Mouse (Mus musculus) CD4-positive helper T cell, adult 2 months (primary cell): ENCODE results near the gene Pfkm.

Experiments
- DNase-seq: peaks from one replicate; pipeline ENCODE4 v3.0.0-alpha.2; 2012; ENCODE audit warnings: low read depth, missing footprints, low spot score

The Pfkm gene

GRCm38 (mm10) chr15:98092372-98093120, at the start of gene Pfkm:
Pfkm (plus strand) TSS chr15:98092589.
- no peak for DNase-seq

- no peak for DNase-seq
Measured at GRCm38 (mm10) chr15:98043967-98044366, 48.4 kb upstream of the Pfkm start.

GRCm38 (mm10) chr15:98044387-98044786, 48.0 kb upstream of the Pfkm start:
- DNase-seq: no peak

GRCm38 (mm10) chr15:98048918-98049700, 43.3 kb upstream of the Pfkm start:
- no peak for DNase-seq

DNA sequence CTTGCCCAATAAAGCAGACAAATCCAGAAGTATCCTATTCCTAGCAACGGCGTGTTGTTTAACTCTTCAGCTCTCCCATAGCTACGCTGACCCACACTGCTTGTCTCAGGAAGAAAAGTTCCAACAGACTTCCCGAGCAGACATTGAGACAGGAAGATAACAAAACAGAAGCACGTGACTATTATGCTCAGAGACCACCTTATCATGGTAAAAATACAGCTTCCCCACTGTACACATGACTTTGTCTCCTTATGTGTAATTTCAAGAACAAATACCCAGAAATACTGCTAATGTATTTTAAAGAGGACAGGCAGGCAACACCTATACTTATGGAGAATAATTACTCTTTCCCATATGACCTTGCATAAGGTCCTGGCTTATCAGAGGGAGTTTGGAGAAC, 40.7 kb upstream of the Pfkm start:
- DNase-seq: no peak

DNA sequence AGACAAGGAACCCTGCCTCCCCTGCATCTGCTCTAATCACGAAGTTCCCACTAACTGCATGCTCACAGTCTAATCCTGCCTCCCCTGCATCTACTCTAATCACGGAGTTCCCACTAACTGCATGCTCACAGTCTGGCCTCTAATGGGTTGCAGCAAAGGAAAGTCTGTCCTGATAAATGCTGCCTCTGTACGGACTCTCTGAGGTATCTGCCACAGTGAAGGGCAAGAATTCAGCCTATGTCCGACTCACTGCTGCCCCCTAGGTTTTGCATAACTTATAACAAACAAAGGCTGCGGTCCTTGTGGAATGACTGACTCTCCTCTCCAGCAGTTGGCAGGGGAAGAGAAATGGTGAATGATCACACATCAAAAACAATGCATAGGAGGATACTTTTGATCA, 37.1 kb upstream of the Pfkm start:
- DNase-seq: peak; percentile 14

DNA sequence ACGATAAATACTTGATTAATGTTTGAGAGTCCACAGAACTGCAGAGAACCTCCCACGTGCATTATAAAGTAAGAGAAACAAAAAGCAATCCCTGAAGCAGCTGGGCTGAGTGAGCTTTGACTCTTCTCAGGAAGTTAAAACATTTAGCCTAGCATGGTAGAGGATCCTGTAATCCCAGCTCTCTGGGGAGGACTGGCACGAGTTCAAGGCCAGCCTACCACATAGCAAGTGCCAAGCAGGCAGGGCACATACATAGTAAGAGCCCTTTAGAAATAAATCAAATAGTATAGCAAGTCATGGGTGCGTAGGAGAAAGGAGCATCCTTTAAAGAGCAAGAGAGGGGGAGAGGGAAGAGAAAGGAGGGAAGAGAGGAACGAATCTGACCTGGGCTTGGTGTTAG, 26.5 kb upstream of the Pfkm start:
- no peak for DNase-seq

GRCm38 (mm10) chr15:98066602-98067001, 25.8 kb upstream of the Pfkm start:
- DNase-seq: peak; percentile 74

GRCm38 (mm10) chr15:98067492-98067891, 24.9 kb upstream of the Pfkm start:
- peak; percentile 37 for DNase-seq

DNA sequence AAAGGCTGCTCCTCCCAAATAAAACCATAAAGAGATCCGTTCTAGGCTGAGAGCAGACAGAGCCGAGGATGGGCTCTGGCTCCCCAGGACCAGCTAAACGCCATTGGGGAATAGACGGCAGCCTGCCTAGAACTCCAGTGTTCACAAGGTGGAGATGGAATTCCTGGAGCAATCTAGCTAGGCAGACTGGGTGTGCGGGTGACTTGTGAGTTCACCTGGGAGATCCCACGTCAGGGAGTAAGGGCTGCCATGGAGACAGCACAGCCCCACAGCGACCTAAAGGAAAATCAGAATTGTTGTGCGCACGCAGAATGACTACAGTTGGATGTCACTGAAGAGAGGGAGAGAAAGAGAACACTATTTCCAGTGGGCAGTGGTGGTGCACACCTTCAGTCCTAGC, 23.9 kb upstream of the Pfkm start:
- no peak for DNase-seq

- DNase-seq: peak; percentile 21
Measured at GRCm38 (mm10) chr15:98069566-98070245, 22.7 kb upstream of the Pfkm start.

GRCm38 (mm10) chr15:98070376-98070775, 22.0 kb upstream of the Pfkm start:
- DNase-seq: no peak

- no peak for DNase-seq
Measured at GRCm38 (mm10) chr15:98074521-98074920, 17.9 kb upstream of the Pfkm start.

- DNase-seq: no peak
Measured at GRCm38 (mm10) chr15:98075034-98075433, 17.4 kb upstream of the Pfkm start.

DNA sequence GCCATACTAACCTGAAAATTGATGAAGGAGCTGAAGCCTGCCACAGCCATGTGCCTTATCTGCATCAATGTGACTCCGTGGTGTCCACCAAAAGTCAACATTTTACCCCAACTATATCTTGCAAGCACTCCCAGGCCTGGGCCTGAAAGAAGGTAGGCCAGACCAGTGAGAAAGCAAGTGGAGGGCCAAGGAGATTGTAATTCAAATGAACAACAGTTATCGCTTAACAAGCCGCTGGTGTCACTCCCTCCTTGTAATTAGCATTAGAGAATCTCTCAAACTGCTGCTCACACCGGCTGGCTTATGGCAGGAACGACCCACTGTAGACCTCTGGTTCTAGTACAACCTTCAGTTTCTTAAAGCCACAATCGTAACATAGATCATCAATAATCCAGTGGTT, 15.5 kb upstream of the Pfkm start:
- no peak for DNase-seq

- DNase-seq: no peak
Measured at GRCm38 (mm10) chr15:98088889-98089288, 3.5 kb upstream of the Pfkm start.

DNA sequence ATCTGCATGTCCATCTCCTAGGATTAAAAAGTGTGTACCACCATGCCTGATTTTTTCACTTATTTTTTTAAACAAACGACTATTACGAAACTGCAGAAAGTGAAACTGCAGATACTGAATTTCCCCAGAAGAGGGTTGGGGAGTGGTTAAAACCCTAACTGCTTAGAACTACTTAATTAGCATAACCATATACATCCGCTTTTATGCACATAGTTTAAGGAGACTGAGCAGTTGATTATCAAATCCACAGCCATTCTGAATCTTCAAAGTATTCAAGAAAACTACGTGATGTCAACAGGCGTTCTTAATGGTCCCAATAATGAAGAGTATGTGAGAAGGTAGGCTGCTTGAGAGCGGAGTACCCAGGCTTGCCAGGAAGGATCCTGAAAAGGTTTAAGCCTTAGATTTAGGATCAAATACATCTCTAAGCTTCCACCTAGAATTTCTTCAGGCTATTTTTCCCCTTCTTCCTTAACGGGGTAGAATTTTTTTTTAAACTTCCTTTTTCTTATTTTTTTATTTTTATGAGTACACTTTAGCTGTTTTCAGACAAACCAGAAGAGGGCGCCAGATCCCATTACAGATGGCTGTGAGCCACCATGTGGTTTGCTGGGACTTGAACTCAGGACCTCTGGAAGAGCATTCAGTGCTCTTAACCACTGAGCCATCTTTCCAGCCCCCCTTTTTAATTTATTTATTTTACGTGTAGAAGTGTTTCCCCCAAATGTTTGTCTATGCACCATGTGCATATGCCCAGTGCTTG, 2.8 kb upstream of the Pfkm start:
- peak; percentile 88 for DNase-seq

GRCm38 (mm10) chr15:98091841-98092240, 548 bp upstream of the Pfkm start:
- peak; percentile 21 for DNase-seq

DNA sequence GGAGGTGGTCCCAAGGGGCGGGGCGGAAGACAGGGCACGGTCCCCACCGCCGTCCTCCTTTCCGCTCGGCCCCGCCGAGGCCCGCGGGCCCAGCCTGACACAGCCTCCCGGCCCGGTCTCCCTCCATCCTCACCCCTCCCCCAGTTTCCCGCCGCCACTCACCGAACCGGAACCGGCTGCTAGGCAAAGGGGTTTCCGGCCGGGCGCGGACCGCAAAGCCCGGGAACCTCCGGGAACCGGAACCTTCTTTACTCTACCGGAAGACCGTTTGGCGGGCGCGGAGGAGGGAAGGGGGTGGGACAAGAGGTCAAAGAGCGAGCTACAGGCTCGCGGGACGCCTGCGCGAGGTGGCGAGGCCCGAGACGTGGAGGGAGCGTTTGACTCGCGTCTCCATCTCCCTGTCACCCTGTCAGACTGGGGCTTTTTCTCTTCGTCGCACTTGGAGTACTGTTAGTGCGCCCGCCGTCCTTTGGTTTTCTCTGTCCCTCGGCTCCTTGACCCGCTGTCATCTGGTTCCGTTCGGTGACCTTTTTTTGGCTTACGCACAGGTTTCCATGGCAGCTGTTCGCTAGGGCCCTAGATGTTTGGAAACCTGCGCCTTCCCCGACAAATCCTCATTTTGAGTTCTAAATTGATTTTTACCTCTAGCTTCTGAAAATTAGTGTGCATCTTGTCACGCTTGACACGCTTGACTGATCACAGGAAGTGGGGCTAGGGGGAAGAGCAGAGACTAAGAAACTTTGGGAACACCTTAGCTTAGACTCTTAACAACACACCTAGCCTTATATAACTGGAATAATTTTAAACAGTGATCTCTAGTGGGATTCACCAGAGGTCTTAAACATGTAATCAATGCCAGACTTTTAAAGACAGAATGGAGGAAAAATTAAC, 977 bp downstream of the Pfkm start, which contains the start of gene Senp1:
TSS of gene Senp1 (minus strand) at position 624 of the 891 bp plus-strand sequence.
- DNase-seq: peak; percentile 93

DNA sequence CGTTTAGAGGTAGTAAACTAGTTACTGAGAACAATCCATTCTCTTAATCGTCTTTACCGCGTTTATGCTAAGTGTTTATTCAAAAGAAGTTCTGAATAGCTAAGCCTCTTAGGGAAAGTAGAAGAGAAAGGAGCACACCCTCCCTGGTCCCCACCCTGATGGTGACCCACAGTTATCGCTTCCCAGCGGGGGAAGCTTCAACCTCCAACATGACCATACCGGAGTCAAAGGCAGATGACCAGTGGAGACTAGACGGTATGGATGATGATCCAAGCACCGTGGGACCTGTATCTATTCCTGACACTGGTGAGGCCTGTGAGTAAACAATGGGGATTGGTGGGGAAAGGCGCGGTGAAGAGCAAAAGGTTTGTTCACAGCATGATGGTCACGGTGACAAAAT, 2.5 kb downstream of the Pfkm start:
- DNase-seq: no peak

- peak; percentile 25 for DNase-seq
Measured at GRCm38 (mm10) chr15:98096957-98097356, 4.6 kb downstream of the Pfkm start.
